In genomic region chr12:31976544-31976943, GRCm38 (mm10) we compare ENCODE assay signal across 8 mouse cellular contexts. TPM values are rescaled to one million over a fixed set of nuclear protein-coding genes. Genes with fewer than 3 reads are reported as not detected.
DNase-seq lines count a peak whose midpoint lies in the region; ATAC-seq and TF ChIP-seq lines count a peak whose summit lies in the region.

No protein-coding gene starts in this region.

- TF ChIP-seq CTCF in liver, embryonic 14.5 days (IDR thresholded peaks at IDR 0.05; ENCODE audit: low read depth), result peak; percentile 60

- H3K4me3 ChIP-seq in liver, embryonic 14.5 days (ENCODE audit: insufficient read depth in 1 of 2, low read depth in 2 of 2, low read length in 2 of 2), result no peak overlapping the region

- no peaks in the 10 kb centered on the region for H3K9me3 ChIP-seq in liver, embryonic 14.5 days (ENCODE audit: control insufficient read depth, low read length)

- no peak for TF ChIP-seq EP300 in liver, embryonic 14.5 days (IDR thresholded peaks at IDR 0.05; ENCODE audit: low read depth)

- peak; percentile 65 for ATAC-seq in frontal cortex, adult (ENCODE audit: low TSS enrichment)
- ATAC-seq in liver, embryonic 14.5 days (ENCODE audit: insufficient read depth), result no peak
- ATAC-seq in erythroid progenitor cell, adult 5-6 weeks (replicated peaks; ENCODE audit: low FRiP score, poor library complexity, severe bottlenecking), result no peak

- no peak for DNase-seq in frontal cortex, adult 2 months (ENCODE audit: extremely low spot score in 1 of 2, low spot score in 1 of 2)
- peak; percentile 26 to 36 for DNase-seq in urinary bladder, postnatal 36 days (ENCODE audit: low spot score in 2 of 2)
- no peak for DNase-seq in urinary bladder, postnatal 4 days (ENCODE audit: low spot score in 2 of 2)
- DNase-seq in liver, embryonic 14.5 days (ENCODE audit: low read depth in 3 of 3, low spot score in 3 of 3), result no peak
- DNase-seq in thymus, postnatal 0 days (ENCODE audit: low spot score), result peak; percentile 62
- DNase-seq in layer of hippocampus, adult 9-10 months (ENCODE audit: low spot score), result no peak

- WGBS in liver, embryonic 14.5 days (ENCODE audit: insufficient replicate concordance), result 72% methylated on average over 7 of the region's 7 CpGs

- H3K27ac ChIP-seq in liver, embryonic 14.5 days, result no peak overlapping the region

- no peaks in the 10 kb centered on the region for H3K4me1 ChIP-seq in liver, embryonic 14.5 days (replicated peaks; ENCODE audit: control insufficient read depth in 2 of 2, insufficient read depth in 2 of 2, low read length in 1 of 2)

- H3K27me3 ChIP-seq in liver, embryonic 14.5 days (ENCODE audit: control insufficient read depth, insufficient read depth, low read length), result no peaks in the 10 kb centered on the region

- H3K36me3 ChIP-seq in liver, embryonic 14.5 days (replicated peaks; ENCODE audit: control insufficient read depth, insufficient read depth, low read depth), result peaks cover 47% of the 10 kb centered on the region

- H3K4me2 ChIP-seq in liver, embryonic 14.5 days (ENCODE audit: low read depth), result no peak overlapping the region

- H3K9ac ChIP-seq in liver, embryonic 14.5 days (replicated peaks), result no peak overlapping the region

RNA-seq across cellular contexts. Expression of gene Hbp1, which starts 26.2 kb away (rescaled TPM):
- 42.6 and 43.3 TPM in 2 replicates for polyA plus RNA-seq in frontal cortex, adult 2 months (2012; rRNA removed)
- 19.2 and 27.0 TPM in 2 replicates for polyA plus RNA-seq in liver, embryonic 14.5 days (2012; rRNA removed)
- 32.8 and 36.3 TPM in 2 replicates for polyA plus RNA-seq in liver, embryonic 14.5 days (2014; fragmentation: Nextera tagmentation; extraction: Ambion mirVana)
- polyA plus RNA-seq in thymus, postnatal 0 days (2015; fragmentation: Nextera tagmentation; extraction: Ambion mirVana), result 83.5 and 91.0 TPM in 2 replicates
- 73.9 and 109 TPM in 2 replicates for total RNA-seq in erythroid progenitor cell, adult 5-6 weeks (2015; ENCODE audit: low replicate concordance)
- 71.8 and 72.6 TPM in 2 replicates for total RNA-seq in erythroid progenitor cell, adult 5-6 weeks (2017; ENCODE audit: low replicate concordance)

Comparison
In these comparisons a context has a peak if more than half of its experiments do, and no peak if none do; other contexts are left out.
1. DNase-seq: peak in urinary bladder, postnatal 36 days (2 of 2) and thymus, postnatal 0 days (single experiment); none in frontal cortex, adult 2 months (0 of 2), urinary bladder, postnatal 4 days (0 of 2), liver, embryonic 14.5 days (0 of 3) and layer of hippocampus, adult 9-10 months (single experiment).